Comparison of ENCODE assay signal across 8 mouse cellular contexts in the genomic region with DNA sequence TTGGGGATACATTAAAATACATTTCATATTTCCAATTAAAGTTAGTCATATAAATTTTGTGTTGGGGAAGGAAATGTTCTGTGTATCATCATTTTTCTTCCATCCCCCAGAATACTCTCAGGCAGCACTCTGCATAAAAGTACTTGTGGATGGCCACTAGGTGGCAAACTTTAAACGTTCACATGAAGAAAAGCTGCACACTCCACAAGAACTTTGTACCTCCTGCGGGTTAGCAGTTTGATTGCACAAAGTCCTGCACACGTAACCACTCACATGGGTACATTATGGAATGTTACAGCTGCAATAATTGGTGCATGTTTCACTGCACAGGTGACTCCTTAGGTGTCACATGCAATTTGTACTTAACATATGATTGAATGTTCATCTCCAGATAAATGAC.
DNase-seq lines count a peak whose midpoint lies in the region; ATAC-seq and TF ChIP-seq lines count a peak whose summit lies in the region.

No protein-coding gene starts in this region.

- no peaks in the 10 kb centered on the region for H3K9me3 ChIP-seq in CH12.LX (replicated peaks; ENCODE audit: low read length)
- no peaks in the 10 kb centered on the region for H3K9me3 ChIP-seq in lung, postnatal 0 days (ENCODE audit: low read length)
- H3K9me3 ChIP-seq in stomach, embryonic 15.5 days: no peaks in the 10 kb centered on the region

- intact Hi-C loops in heart, postnatal 14 days (cut with DNase I): loop anchor here (2.0 to 10.0 kb wide), 4 partner anchors 70 to 877 kb away; partner anchors contain the start of genes Col5a2 and Gulp1

- H3K4me2 ChIP-seq in CH12.LX (ENCODE audit: insufficient read depth, low read depth, poor library complexity, severe bottlenecking): no peak overlapping the region
- H3K4me2 ChIP-seq in lung, postnatal 0 days (replicated peaks; ENCODE audit: low read depth, low read length): no peak overlapping the region
- H3K4me2 ChIP-seq in stomach, embryonic 15.5 days: no peak overlapping the region

- TF ChIP-seq CTCF in CH12.LX (conservative IDR thresholded peaks at IDR 0.05 in 1 of 2, IDR thresholded peaks at IDR 0.05 in 1 of 2; ENCODE audit: low read depth in 2 of 2, low read length in 2 of 2): peak; percentile 26 to 63; a peak in 3 of 4 replicates
- TF ChIP-seq CTCF in lung, postnatal 0 days (IDR thresholded peaks at IDR 0.05): peak; percentile 83

- no peak overlapping the region for H3K4me3 ChIP-seq in CH12.LX (replicated peaks in 1 of 3; ENCODE audit: low read depth in 2 of 3, low read length in 2 of 3, poor library complexity in 1 of 3)
- H3K4me3 ChIP-seq in lung, postnatal 0 days (ENCODE audit: low read depth, low read length): no peak overlapping the region
- H3K4me3 ChIP-seq in stomach, embryonic 15.5 days (replicated peaks): no peak overlapping the region

- in situ Hi-C loops in CH12.LX (cut with MboI; ENCODE audit: low pct_ligation_motif_present, low pct_unique_long_range_greater_than_20kb, low sequenced_read_pairs): loop anchor here (25.0 kb wide), 1 partner anchor 205 kb away; no protein-coding TSS in a partner anchor

- peak; percentile 50; the same call in 1 of the 2 replicates for ATAC-seq in lung, postnatal 0 days
- ATAC-seq in stomach, embryonic 15.5 days (ENCODE audit: insufficient read depth, low FRiP score, low read depth): peak; percentile 31; the same call in 1 of the 2 replicates

- no peak for TF ChIP-seq POLR2A in CH12.LX (IDR thresholded peaks at IDR 0.05; ENCODE audit: low read depth, low read length)

- no peak overlapping the region for H3K9ac ChIP-seq in CH12.LX (ENCODE audit: insufficient read depth, low read depth)
- H3K9ac ChIP-seq in lung, postnatal 0 days (replicated peaks; ENCODE audit: low read depth): no peak overlapping the region
- H3K9ac ChIP-seq in stomach, embryonic 15.5 days: no peak overlapping the region

- H3K36me3 ChIP-seq in CH12.LX (replicated peaks in 1 of 2; ENCODE audit: control insufficient read depth in 1 of 2, insufficient read depth in 1 of 2, low read length in 1 of 2): no peaks in the 10 kb centered on the region
- H3K36me3 ChIP-seq in lung, postnatal 0 days (ENCODE audit: insufficient read depth, low read length): no peaks in the 10 kb centered on the region
- 0 out of 2 replicates have a peak, but pooled peaks cover 6% of the 10 kb centered on the region for H3K36me3 ChIP-seq in stomach, embryonic 15.5 days

- peak; percentile 46 for TF ChIP-seq RAD21 in CH12.LX (IDR thresholded peaks at IDR 0.05; ENCODE audit: low read depth, low read length)

- 13% methylated on average over 3 of the region's 3 CpGs for WGBS in lung, postnatal 0 days
- 21% methylated on average over 3 of the region's 3 CpGs for WGBS in stomach, embryonic 15.5 days

- peak; percentile 85 for DNase-seq in 3T3-L1 (ENCODE audit: low read depth, low spot score)
- peak; percentile 61 for DNase-seq in CH12.LX (ENCODE audit: extremely low read depth)
- peak; percentile 78 for DNase-seq in embryo, embryonic 10 days (ENCODE audit: low spot score)
- peak; percentile 17 to 45 for DNase-seq in heart, postnatal 14 days
- peak; percentile 41 for DNase-seq in kidney, postnatal 25 days
- peak; percentile 89 for DNase-seq in lung, postnatal 0 days (ENCODE audit: low spot score)
- no peak for DNase-seq in spleen, postnatal 36 days (ENCODE audit: low spot score in 2 of 2)

- no peaks in the 10 kb centered on the region for H3K4me1 ChIP-seq in CH12.LX (ENCODE audit: control insufficient read depth in 1 of 2, insufficient read depth in 2 of 2)
- H3K4me1 ChIP-seq in lung, postnatal 0 days (ENCODE audit: insufficient read depth, low read depth, low read length): no peaks in the 10 kb centered on the region
- H3K4me1 ChIP-seq in stomach, embryonic 15.5 days: no peaks in the 10 kb centered on the region

- H3K27me3 ChIP-seq in CH12.LX (replicated peaks): no peaks in the 10 kb centered on the region
- no peaks in the 10 kb centered on the region for H3K27me3 ChIP-seq in lung, postnatal 0 days (replicated peaks; ENCODE audit: insufficient read depth, low read length)
- H3K27me3 ChIP-seq in stomach, embryonic 15.5 days (replicated peaks): no peaks in the 10 kb centered on the region

- dilution Hi-C loops in CH12.LX (cut with MboI; ENCODE audit: extremely low pct_ligation_motif_present, extremely low pct_unique_long_range_greater_than_20kb, low sequenced_read_pairs): no loop called here

- H3K27ac ChIP-seq in CH12.LX (ENCODE audit: insufficient read depth, low read depth): no peak overlapping the region
- no peak overlapping the region for H3K27ac ChIP-seq in lung, postnatal 0 days (ENCODE audit: low read length)
- H3K27ac ChIP-seq in stomach, embryonic 15.5 days: no peak overlapping the region

- H3K79me2 ChIP-seq in CH12.LX (replicated peaks; ENCODE audit: control insufficient read depth, extremely low read depth, insufficient read depth, poor library complexity, severe bottlenecking): no peaks in the 10 kb centered on the region

- no peak for TF ChIP-seq EP300 in CH12.LX (IDR thresholded peaks at IDR 0.05; ENCODE audit: low read length)
- no peak for TF ChIP-seq EP300 in lung, postnatal 0 days (IDR thresholded peaks at IDR 0.05)

TF ChIP-seq in CH12.LX, 34 proteins besides CTCF, POLR2A, EP300 and RAD21:
- TF ChIP-seq PAX5 (IDR thresholded peaks at IDR 0.05; ENCODE audit: low read length) (no peak), ELF1 (IDR thresholded peaks at IDR 0.05; ENCODE audit: low read depth, low read length) (no peak), SMC3 (IDR thresholded peaks at IDR 0.05; ENCODE audit: low read depth, low read length) (peak; percentile 60), RCOR1 (conservative IDR thresholded peaks at IDR 0.05; ENCODE audit: low read depth, low read length) (no peak)

Comparison
In these comparisons a context has a peak if more than half of its experiments do, and no peak if none do; other contexts are left out.
1. DNase-seq: peak in 3T3-L1 (single experiment), CH12.LX (single experiment), embryo, embryonic 10 days (single experiment), heart, postnatal 14 days (2 of 2), kidney, postnatal 25 days (2 of 2) and lung, postnatal 0 days (single experiment); none in spleen, postnatal 36 days (0 of 2).